Mouse (Mus musculus) erythroblast, embryonic 14.5 days (primary cell): Measurements from ENCODE around the gene Gm10775.

Source experiments
- GATA1 ChIP-seq: IDR thresholded peaks from 2 replicates; pipeline ENCODE4 v1.6.1; 2012; ENCODE audit warnings: low read length, inconsistent platforms, mixed read lengths
- TAL1 ChIP-seq: IDR thresholded peaks from 3 replicates; pipeline ENCODE4 v1.6.1; 2012; ENCODE audit warnings: low read length, inconsistent platforms, mixed read lengths

DNA sequence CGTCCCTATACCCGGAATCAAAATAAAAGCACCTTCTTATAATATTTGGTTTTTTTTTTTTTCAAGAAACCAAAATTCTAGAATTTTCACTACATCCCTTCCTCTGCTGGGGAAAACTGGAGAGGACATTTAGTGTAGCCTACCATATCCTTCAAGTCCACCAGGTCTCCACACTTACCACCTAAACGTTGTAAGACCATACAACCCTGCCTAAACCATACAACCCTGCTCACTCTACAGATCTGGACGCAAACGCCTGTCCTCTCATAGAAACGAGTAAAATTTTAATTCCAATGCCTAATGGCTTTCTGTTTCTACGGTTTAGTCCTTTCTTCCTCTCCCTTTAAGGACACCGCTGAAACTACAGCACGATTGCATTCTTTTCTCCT lies 18.6 kb downstream of the Gm10775 start:
- TF ChIP-seq GATA1 (no peak), TAL1 (no peak)
